Mouse (Mus musculus): Measurements from ENCODE around the gene Gpr176. TPM values are rescaled to one million over a fixed set of nuclear protein-coding genes. Genes with fewer than 3 reads are reported as not detected.

Gene Gpr176
- polyA plus RNA-seq, 2 experiments from 2014 or later = 0.11 TPM; not detected in 1

- no peak for ATAC-seq
Measured at GRCm38 (mm10) chr2:118372561-118372900, 688 bp downstream of the Gpr176 start.

GRCm38 (mm10) chr2:118371841-118372240, 1.4 kb downstream of the Gpr176 start:
- no peak for ATAC-seq

- ATAC-seq = no peak
Measured at GRCm38 (mm10) chr2:118355138-118355719, 18.0 kb downstream of the Gpr176 start.

GRCm38 (mm10) chr2:118353916-118354403, 19.3 kb downstream of the Gpr176 start:
- ATAC-seq = no peak

GRCm38 (mm10) chr2:118353498-118353897, 19.7 kb downstream of the Gpr176 start:
- ATAC-seq = no peak

- no peak for ATAC-seq
Measured at GRCm38 (mm10) chr2:118345535-118345934, 27.7 kb downstream of the Gpr176 start.

GRCm38 (mm10) chr2:118343897-118344296, 29.3 kb downstream of the Gpr176 start:
- no peak for ATAC-seq

- ATAC-seq = no peak
Measured at GRCm38 (mm10) chr2:118341295-118341694, 31.9 kb downstream of the Gpr176 start.

- ATAC-seq = no peak
Measured at GRCm38 (mm10) chr2:118336084-118336483, 37.1 kb downstream of the Gpr176 start.

GRCm38 (mm10) chr2:118322663-118323062, 50.6 kb downstream of the Gpr176 start:
- ATAC-seq = no peak

GRCm38 (mm10) chr2:118321804-118322203, 51.4 kb downstream of the Gpr176 start:
- no peak for ATAC-seq

GRCm38 (mm10) chr2:118321094-118321493, 52.1 kb downstream of the Gpr176 start:
- no peak for ATAC-seq

GRCm38 (mm10) chr2:118320519-118320918, 52.7 kb downstream of the Gpr176 start:
- no peak for ATAC-seq

- ATAC-seq = no peak
Measured at GRCm38 (mm10) chr2:118319176-118319575, 54.0 kb downstream of the Gpr176 start.

- no peak for ATAC-seq
Measured at GRCm38 (mm10) chr2:118316939-118317338, 56.3 kb downstream of the Gpr176 start.

GRCm38 (mm10) chr2:118315656-118316402, 57.4 kb downstream of the Gpr176 start:
- ATAC-seq = no peak

GRCm38 (mm10) chr2:118307561-118307960, 65.7 kb downstream of the Gpr176 start:
- no peak for ATAC-seq

- no peak for ATAC-seq
Measured at GRCm38 (mm10) chr2:118306966-118307365, 66.3 kb downstream of the Gpr176 start.

GRCm38 (mm10) chr2:118306522-118306895, 66.7 kb downstream of the Gpr176 start:
- no peak for ATAC-seq

- ATAC-seq = no peak
Measured at GRCm38 (mm10) chr2:118305827-118306521, 67.2 kb downstream of the Gpr176 start.

- no peak for ATAC-seq
Measured at GRCm38 (mm10) chr2:118303456-118303855, 69.8 kb downstream of the Gpr176 start.

GRCm38 (mm10) chr2:118301656-118302055, 71.6 kb downstream of the Gpr176 start:
- ATAC-seq = no peak

- ATAC-seq = no peak
Measured at GRCm38 (mm10) chr2:118301041-118301545, 72.1 kb downstream of the Gpr176 start.

GRCm38 (mm10) chr2:118299981-118300380, 73.2 kb downstream of the Gpr176 start:
- no peak for ATAC-seq

Data from activated CD4-positive, CD25-positive, alpha-beta regulatory T cell, adult 4 months (primary cell).